Mouse (Mus musculus) testis, adult 2 months (tissue): ENCODE results near the gene Slit3. TPM values are rescaled to one million over a fixed set of nuclear protein-coding genes. Genes with fewer than 3 reads are reported as not detected.

Experiments
- H3K27ac ChIP-seq: fragments of 200-500 bp; 2 replicates; pipeline ENCODE4 v1.5.1; 2012; ENCODE audit warnings: low read depth, low read length; ENCODE audit not compliant: control insufficient read depth, insufficient read depth
- H3K27me3 ChIP-seq: fragments of 200-500 bp; 2 replicates; pipeline ENCODE4 v1.6.1; 2012; ENCODE audit warnings: mild to moderate bottlenecking, low read length, moderate library complexity; ENCODE audit not compliant: control insufficient read depth, insufficient read depth
- H3K36me3 ChIP-seq: fragments of 200-500 bp; 2 replicates; pipeline ENCODE4 v1.6.1; 2012; ENCODE audit warnings: mild to moderate bottlenecking, low read length; ENCODE audit not compliant: control insufficient read depth, insufficient read depth
- H3K4me1 ChIP-seq: fragments of 200-500 bp; 2 replicates; pipeline ENCODE4 v1.6.1; 2012; ENCODE audit warnings: low read length; ENCODE audit not compliant: control insufficient read depth, insufficient read depth
- H3K4me3 ChIP-seq: fragments of 200-500 bp; 2 replicates; pipeline ENCODE4 v1.5.1; 2012; ENCODE audit warnings: low read depth, mild to moderate bottlenecking, low read length, moderate library complexity, mixed read lengths; ENCODE audit not compliant: control insufficient read depth
- CTCF ChIP-seq: fragments of 200-500 bp; IDR thresholded peaks from 2 replicates; pipeline ENCODE4 v1.5.1; 2012; ENCODE audit warnings: low read depth, mild to moderate bottlenecking, inconsistent platforms, low read length, moderate library complexity; ENCODE audit not compliant: control insufficient read depth, insufficient read depth, insufficient replicate concordance
- POLR2A ChIP-seq: fragments of 200-500 bp; IDR thresholded peaks from 2 replicates; pipeline ENCODE4 v1.6.1; 2012; ENCODE audit warnings: low read depth, mild to moderate bottlenecking, inconsistent platforms, low read length, moderate library complexity; ENCODE audit not compliant: control insufficient read depth
- polyA plus RNA-seq: library from polyadenylated mRNA; depleted of rRNA; stranded (reverse); fragments of >200 nt; gene quantifications from 2 replicates; pipeline ENCODE4 v1.2.3, GENCODE M21; 2012

Gene Slit3
- polyA plus RNA-seq, 1 experiment: 8.4 TPM

DNA sequence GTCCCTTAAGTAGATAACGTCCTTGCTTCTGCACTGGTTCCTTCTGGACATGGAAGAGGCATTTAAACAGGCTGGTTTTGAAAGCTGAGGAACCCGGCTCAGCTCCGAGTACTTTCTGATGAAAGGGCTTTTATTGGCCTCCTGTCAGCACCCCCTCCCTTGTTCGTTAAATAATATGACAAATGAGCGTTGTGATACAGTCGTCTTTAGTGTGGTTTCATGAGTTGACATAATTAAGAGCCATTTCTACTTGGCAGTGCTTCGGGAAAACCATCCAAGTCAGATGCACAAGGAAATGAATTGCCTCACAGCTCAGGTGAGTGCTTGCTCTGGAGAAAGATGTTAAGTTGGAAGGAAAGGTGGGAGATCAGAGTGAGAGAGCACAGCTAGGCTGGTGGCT lies 173.6 kb downstream of the Slit3 start:
- Histone ChIP-seq H3K27me3 (no peaks in the 10 kb centered on the region), H3K4me1 (peaks cover 2% of the 10 kb centered on the region), H3K27ac (no peak overlapping the region), H3K36me3 (no peaks in the 10 kb centered on the region), H3K4me3 (no peak overlapping the region)
- no peak for TF ChIP-seq CTCF
- TF ChIP-seq POLR2A: no peak

DNA sequence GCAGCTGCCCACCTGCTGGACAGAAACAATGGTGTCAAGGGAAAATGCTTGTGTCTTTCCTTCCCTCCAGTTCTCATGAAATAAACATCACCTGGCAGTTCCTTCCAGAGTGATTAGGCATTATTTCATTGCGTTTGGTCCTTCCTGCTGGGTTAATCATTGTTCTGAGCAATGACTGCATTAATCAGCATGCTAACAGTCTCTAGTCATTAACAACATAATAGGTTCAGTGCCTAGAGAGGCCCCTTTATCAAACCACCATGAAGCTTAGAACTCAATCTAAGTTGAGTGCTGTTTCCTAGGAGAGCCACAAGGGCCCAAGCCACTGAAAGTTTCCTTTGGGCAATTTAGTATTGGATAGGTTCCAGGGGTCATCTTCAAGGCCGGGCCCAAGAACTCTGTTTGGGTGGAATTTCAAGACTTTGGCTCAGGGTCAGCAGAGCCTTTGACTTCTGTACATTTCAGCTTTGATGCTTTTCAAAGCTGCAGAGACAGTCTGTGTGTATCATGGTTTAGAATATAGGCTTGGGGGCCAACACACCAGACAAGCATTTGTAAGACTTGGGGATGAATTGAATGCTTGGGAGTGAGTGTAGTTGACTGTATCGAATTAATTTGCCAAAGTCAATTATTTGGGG lies 174.3 kb downstream of the Slit3 start:
- H3K4me1 ChIP-seq: peaks cover 2% of the 10 kb centered on the region
- no peak overlapping the region for H3K27ac ChIP-seq
- no peaks in the 10 kb centered on the region for H3K36me3 ChIP-seq
- H3K4me3 ChIP-seq: no peak overlapping the region
- TF ChIP-seq POLR2A (no peak), CTCF (no peak)
- no peaks in the 10 kb centered on the region for H3K27me3 ChIP-seq

DNA sequence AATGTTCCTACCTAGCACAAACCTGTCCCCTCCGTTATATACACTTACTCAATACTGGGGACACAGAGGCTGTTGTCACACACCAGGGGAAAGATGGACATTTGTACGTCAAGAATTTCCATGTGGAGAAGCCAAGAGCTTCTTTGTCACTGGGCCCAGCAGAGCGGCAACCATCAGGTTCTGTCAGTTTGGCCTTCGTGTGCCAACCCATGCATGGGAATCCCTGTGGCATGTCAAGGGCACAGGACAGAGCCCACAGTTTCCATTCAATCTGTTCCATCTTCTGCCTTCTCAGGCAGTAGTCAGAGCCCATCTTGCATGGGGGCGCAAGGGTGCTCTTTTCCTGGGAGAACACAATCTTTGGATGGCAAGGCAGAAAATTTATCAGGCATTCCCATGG lies 175.8 kb downstream of the Slit3 start:
- TF ChIP-seq CTCF (no peak), POLR2A (no peak)
- no peaks in the 10 kb centered on the region for H3K36me3 ChIP-seq
- no peaks in the 10 kb centered on the region for H3K27me3 ChIP-seq
- H3K4me1 ChIP-seq: peaks cover 2% of the 10 kb centered on the region
- no peak overlapping the region for H3K4me3 ChIP-seq
- H3K27ac ChIP-seq: no peak overlapping the region

GRCm38 (mm10) chr11:35297319-35297718 lies 176.3 kb downstream of the Slit3 start:
- Histone ChIP-seq H3K4me1 (peaks cover 2% of the 10 kb centered on the region), H3K27ac (no peak overlapping the region), H3K27me3 (no peaks in the 10 kb centered on the region), H3K4me3 (no peak overlapping the region), H3K36me3 (no peaks in the 10 kb centered on the region)
- no peak for TF ChIP-seq POLR2A
- no peak for TF ChIP-seq CTCF

GRCm38 (mm10) chr11:35298526-35298925 lies 177.5 kb downstream of the Slit3 start:
- H3K27me3 ChIP-seq: no peaks in the 10 kb centered on the region
- H3K4me1 ChIP-seq: peaks cover 2% of the 10 kb centered on the region
- no peak overlapping the region for H3K27ac ChIP-seq
- no peaks in the 10 kb centered on the region for H3K36me3 ChIP-seq
- no peak overlapping the region for H3K4me3 ChIP-seq
- no peak for TF ChIP-seq POLR2A
- TF ChIP-seq CTCF: no peak

- no peak overlapping the region for H3K4me3 ChIP-seq
- H3K4me1 ChIP-seq: peaks cover 2% of the 10 kb centered on the region
- H3K27me3 ChIP-seq: no peaks in the 10 kb centered on the region
- H3K27ac ChIP-seq: no peak overlapping the region
- H3K36me3 ChIP-seq: no peaks in the 10 kb centered on the region
- no peak for TF ChIP-seq CTCF
Observed at GRCm38 (mm10) chr11:35299857-35300375, 178.9 kb downstream of the Slit3 start.

DNA sequence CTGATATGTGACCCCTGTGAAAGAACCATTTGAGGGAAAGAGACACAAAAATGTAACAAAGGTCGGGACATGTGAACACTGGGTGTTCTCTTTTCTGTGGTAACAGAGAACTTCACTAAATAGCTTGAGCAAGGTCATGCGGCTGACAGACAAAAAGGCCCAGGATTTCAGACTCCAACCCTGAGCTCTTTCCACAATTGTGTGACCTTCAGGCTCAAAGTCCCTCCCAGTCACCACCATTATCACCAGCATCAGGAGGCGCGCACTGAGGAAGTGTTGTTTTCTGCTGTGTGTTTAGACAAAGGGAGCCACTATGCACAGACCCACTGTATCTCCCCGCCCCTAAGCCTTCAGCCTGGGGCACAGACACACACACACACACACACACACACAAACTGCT lies 181.2 kb downstream of the Slit3 start:
- H3K27me3 ChIP-seq: no peaks in the 10 kb centered on the region
- H3K36me3 ChIP-seq: no peaks in the 10 kb centered on the region
- peaks cover 2% of the 10 kb centered on the region for H3K4me1 ChIP-seq
- no peak overlapping the region for H3K27ac ChIP-seq
- TF ChIP-seq CTCF: no peak
- TF ChIP-seq POLR2A: no peak
- no peak overlapping the region for H3K4me3 ChIP-seq
